Mouse (Mus musculus) embryonic fibroblast, embryonic 13.5 days (primary cell): ENCODE results near the gene Ube2e3.

Experiments used
- CTCF ChIP-seq: IDR thresholded peaks from 2 replicates; pipeline ENCODE4 v1.5.1; 2011; ENCODE audit warnings: mild to moderate bottlenecking, control low read depth, low read length, moderate library complexity, borderline replicate concordance; ENCODE audit not compliant: insufficient read depth
- POLR2A ChIP-seq: IDR thresholded peaks from 2 replicates; pipeline ENCODE4 v1.6.1; 2011; ENCODE audit warnings: low read depth, mild to moderate bottlenecking, control low read depth, low read length, moderate library complexity

GRCm38 (mm10) chr2:78928080-78928479 is 60.2 kb downstream of the Ube2e3 start:
- TF ChIP-seq CTCF (no peak), POLR2A (no peak)
